Mouse (Mus musculus) liver, postnatal 0 days (tissue): ENCODE results near the gene Flcn.

Experiments used
- CTCF ChIP-seq: sonication (generic); IDR thresholded peaks from 2 replicates; pipeline ENCODE4 v1.5.1; 2016; ENCODE audit warnings: antibody characterized with exemption, low read depth
- EP300 ChIP-seq: IDR thresholded peaks from 2 replicates; pipeline ENCODE4 v1.6.1; 2016; ENCODE audit warnings: antibody characterized with exemption, low read depth, mild to moderate bottlenecking

DNA sequence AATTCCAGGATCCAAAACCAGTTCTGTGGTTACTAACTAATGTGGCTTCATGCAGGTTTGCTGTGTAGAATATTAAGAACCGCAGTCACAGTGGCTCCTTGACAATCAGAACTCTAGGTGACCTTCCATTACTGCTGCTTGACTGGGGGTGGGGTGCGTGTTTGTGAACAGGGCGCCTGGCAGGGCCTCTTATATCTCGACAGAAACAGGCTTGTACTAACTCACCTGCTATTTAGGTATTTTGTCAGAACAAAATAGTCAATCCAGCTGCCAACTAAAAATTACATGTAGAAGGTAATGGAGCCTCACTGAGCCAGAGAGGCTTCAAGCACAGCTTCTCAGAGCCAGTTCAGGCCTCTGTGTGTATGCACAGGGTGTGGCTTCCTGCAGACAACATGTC is 29.6 kb downstream of the Flcn start:
- TF ChIP-seq CTCF (no peak), EP300 (no peak)
